Mouse (Mus musculus) adrenal gland, adult 18-20 months (tissue): ENCODE data around the gene Gpat3. TPM values are rescaled to one million over a fixed set of nuclear protein-coding genes. Genes with fewer than 3 reads are reported as not detected.

ENCODE experiments used
- DNase-seq, 2 experiments: peaks; one replicate each; pipeline ENCODE4 v3.0.0; 2021 to 2022; ENCODE audit warnings: low spot score in 2 of 2
- total RNA-seq, 2 experiments: library from RNA; stranded (reverse); gene quantifications; 1 replicate in 1 of 2; 2 replicates in 1 of 2; pipeline ENCODE4 v1.2.3; 2021

Gene Gpat3
- total RNA-seq, 2 experiments from 2014 or later: 13.0 to 23.4 TPM

DNA sequence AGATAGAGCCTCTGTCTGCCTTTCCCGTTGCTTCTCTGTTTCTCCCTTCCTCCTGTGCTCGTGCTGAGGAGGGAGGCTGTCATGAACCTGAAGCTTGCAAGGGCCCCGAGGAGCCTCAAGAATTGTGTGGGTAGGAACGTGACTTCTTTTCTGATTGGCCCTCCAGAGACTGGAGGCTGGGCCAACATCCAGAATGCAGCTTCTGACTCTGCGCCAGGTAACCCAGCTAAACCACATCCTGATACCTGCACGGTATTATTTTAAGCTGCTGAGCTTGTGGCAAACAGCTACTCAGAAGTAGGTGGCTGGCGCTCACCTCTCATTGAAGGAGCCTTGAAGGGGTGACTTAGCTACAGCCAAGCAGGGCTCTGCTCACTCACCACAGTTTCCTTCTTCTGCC is 66.9 kb downstream of the Gpat3 start:
- no peak for DNase-seq

GRCm38 (mm10) chr5:100913274-100913673 is 67.8 kb downstream of the Gpat3 start:
- DNase-seq: no peak

DNA sequence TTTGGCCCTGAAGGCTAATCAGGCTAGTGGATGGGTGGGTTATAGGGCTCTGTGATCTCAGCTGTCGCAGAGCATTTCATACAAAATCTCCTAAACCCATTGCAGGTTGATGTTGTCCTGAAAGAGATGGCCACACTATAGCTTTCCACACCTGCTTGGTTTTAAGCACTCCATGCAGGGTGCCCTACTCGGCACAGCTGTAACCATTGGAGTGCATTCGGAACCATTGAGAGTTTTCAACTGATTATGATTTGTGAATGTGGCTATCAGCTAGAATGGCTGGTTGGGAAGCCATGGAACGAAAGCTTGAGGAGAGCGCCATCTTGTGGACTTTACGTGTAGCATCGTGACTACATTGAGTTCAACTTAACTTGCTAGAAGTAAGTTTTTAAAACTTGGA is 69.5 kb downstream of the Gpat3 start:
- peak in 1 of 2 experiments; percentile 31 for DNase-seq

- no peak for DNase-seq
Measured at GRCm38 (mm10) chr5:100915411-100915810, 69.9 kb downstream of the Gpat3 start.

DNA sequence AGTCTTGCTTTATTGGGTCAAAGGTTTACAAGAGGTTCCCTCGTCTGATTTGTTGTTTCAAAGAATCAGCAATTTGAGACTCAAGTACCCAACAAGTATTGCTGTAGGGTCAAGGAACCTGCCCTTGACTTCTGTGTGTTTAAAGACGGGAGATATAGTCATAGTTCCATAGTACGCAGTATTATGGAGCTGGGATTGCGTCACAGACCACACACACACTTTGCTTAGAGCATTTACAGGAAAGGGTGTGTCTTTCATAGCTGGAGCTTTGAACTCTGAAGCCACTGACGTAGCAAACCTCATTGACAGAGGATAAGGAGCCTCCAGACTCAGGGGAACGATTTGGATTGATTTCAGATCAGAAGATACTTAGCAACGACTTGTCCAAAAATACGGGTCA is 70.9 kb downstream of the Gpat3 start:
- no peak for DNase-seq

- peak; percentile 53 to 62 for DNase-seq
Measured at GRCm38 (mm10) chr5:100917252-100917774, 71.8 kb downstream of the Gpat3 start.

GRCm38 (mm10) chr5:100919069-100919468 is 73.6 kb downstream of the Gpat3 start:
- DNase-seq: peak in 1 of 2 experiments; percentile 38

DNA sequence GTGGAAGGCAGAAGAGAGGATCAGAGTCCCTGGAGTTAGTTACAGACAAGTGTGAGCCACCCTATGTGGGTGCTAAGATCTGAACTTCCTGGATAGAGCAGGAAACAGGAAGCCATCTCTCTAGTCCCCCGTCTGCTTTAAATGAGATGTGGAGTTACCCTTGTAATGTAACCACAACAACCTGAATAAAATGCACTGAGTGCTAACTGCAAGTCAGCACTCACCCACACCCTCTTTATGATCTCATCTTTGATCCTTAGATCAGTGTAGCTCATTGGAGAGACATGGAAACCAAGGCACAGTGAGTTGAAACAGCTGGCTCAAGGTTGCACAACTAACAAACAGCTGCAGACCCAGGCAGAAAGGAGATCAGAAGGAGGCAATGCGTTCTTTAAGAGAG is 84.2 kb downstream of the Gpat3 start:
- no peak for DNase-seq

- DNase-seq: no peak
Measured at GRCm38 (mm10) chr5:100943716-100944115, 98.2 kb downstream of the Gpat3 start.

- DNase-seq: no peak
Measured at GRCm38 (mm10) chr5:100945336-100945735, 99.8 kb downstream of the Gpat3 start.

Other genes starting within 250 kb of the Gpat3 start
- 10 to 100 TPM; 69.5 to 71.5 TPM for gene Coq2, start 170.6 kb upstream of the Gpat3 start, total RNA-seq
- gene Hpse, start 126.0 kb upstream of the Gpat3 start, total RNA-seq: 1 to 10 TPM in 1 of 2 experiments, under 1 TPM in 1; 0.66 to 1.5 TPM
- 1 to 10 TPM; 5.1 to 5.8 TPM for gene Helq, start 47.1 kb upstream of the Gpat3 start, total RNA-seq
- gene Mrps18c, start 47.1 kb upstream of the Gpat3 start, total RNA-seq: 10 to 100 TPM; 80.6 to 89.5 TPM
- gene Abraxas1, start 24.7 kb upstream of the Gpat3 start, total RNA-seq: 10 to 100 TPM; 10.6 to 10.9 TPM